ENCODE assay signal across 9 mouse cellular contexts in the genomic region with DNA sequence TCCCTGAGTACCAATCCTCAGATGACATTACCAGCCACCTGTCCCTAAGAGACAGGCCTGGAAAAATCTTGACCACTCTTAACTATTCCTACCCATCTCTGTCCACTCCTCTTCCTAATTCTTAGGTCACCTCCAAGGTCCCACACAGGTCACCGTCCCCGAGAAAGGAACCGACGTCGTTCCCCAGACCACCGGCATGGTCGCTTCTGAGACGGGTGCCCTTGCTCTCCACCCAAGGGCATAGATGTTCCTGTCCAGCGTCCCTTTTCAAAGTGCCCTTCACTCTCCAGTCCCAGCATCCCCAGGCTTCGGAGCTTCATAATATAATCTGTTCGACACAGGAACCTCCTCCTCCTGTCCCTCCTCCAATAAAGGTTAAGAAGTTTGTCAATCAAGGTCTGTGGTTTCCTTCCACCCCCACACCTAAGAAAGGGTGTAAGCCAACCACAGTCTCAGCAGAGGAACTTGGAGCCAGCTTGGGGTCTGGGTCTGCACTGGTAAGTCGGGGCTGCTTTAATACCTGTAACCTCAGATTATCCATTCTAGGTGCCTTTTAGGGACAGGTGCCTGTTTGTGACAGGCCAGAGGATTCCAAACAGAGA. TPM values are rescaled to one million over a fixed set of nuclear protein-coding genes. Genes with fewer than 3 reads are reported as not detected.
DNase-seq lines count a peak whose midpoint lies in the region; ATAC-seq and TF ChIP-seq lines count a peak whose summit lies in the region.
"Had no signal": no experiment of that assay in that cellular context is flagged by ENCODE, and none has a peak within 500 bp of the region (broad histone marks: within the 10 kb centered on the region; RNA-seq: fewer than 3 reads in every experiment).

A gene (plus strand): TSS at position 458 of the 602 bp plus-strand sequence.

- no peaks in the 10 kb centered on the region for H3K27me3 ChIP-seq in intestine, embryonic 15.5 days (replicated peaks)
- H3K27me3 ChIP-seq in intestine, embryonic 16.5 days (replicated peaks; ENCODE audit: control insufficient read depth, insufficient read depth, low read length), result no peaks in the 10 kb centered on the region
- H3K27me3 ChIP-seq in embryonic facial prominence, embryonic 14.5 days (replicated peaks; ENCODE audit: control insufficient read depth, insufficient read depth, low read length), result no peaks in the 10 kb centered on the region
- H3K27me3 ChIP-seq in liver, embryonic 15.5 days, result no peaks in the 10 kb centered on the region
- H3K27me3 ChIP-seq in kidney, adult 2 months (replicated peaks; ENCODE audit: control insufficient read depth, insufficient read depth, low read length), result no peaks in the 10 kb centered on the region

- peaks cover 36% of the 10 kb centered on the region for H3K36me3 ChIP-seq in intestine, embryonic 15.5 days
- peaks cover 21% of the 10 kb centered on the region for H3K36me3 ChIP-seq in intestine, embryonic 16.5 days (ENCODE audit: control insufficient read depth, insufficient read depth, low read length)
- peaks cover 22% of the 10 kb centered on the region for H3K36me3 ChIP-seq in ES-E14 (ENCODE audit: control insufficient read depth, insufficient read depth, low read length, poor library complexity, severe bottlenecking)
- H3K36me3 ChIP-seq in embryonic facial prominence, embryonic 14.5 days (ENCODE audit: control insufficient read depth, insufficient read depth, low read length), result peaks cover 49% of the 10 kb centered on the region
- peaks cover 50% of the 10 kb centered on the region for H3K36me3 ChIP-seq in liver, embryonic 15.5 days (replicated peaks)
- no peaks in the 10 kb centered on the region for H3K36me3 ChIP-seq in kidney, adult 2 months (ENCODE audit: control insufficient read depth, insufficient read depth, low read length)

- H3K27ac ChIP-seq in intestine, embryonic 15.5 days, result no peak within 1 kb of the TSS
- H3K27ac ChIP-seq in intestine, embryonic 16.5 days (ENCODE audit: low read length), result no peak within 1 kb of the TSS
- H3K27ac ChIP-seq in ES-E14 (ENCODE audit: insufficient read depth, low read depth, low read length, poor library complexity, severe bottlenecking), result no peak within 1 kb of the TSS
- no peak within 1 kb of the TSS for H3K27ac ChIP-seq in embryonic facial prominence, embryonic 14.5 days (replicated peaks; ENCODE audit: low read depth, low read length)
- H3K27ac ChIP-seq in liver, embryonic 15.5 days (replicated peaks), result no peak within 1 kb of the TSS
- H3K27ac ChIP-seq in kidney, adult 2 months (ENCODE audit: insufficient read depth, low read depth, low read length), result no peak within 1 kb of the TSS

- H3K9ac ChIP-seq in intestine, embryonic 15.5 days, result no peak within 1 kb of the TSS
- no peak within 1 kb of the TSS for H3K9ac ChIP-seq in intestine, embryonic 16.5 days (ENCODE audit: low read depth, low read length)
- peak within 1 kb of the TSS; percentile 20; the same call in 1 of the 2 replicates for H3K9ac ChIP-seq in ES-E14 (ENCODE audit: insufficient read depth, low read depth, low read length, poor library complexity, severe bottlenecking)
- no peak within 1 kb of the TSS for H3K9ac ChIP-seq in embryonic facial prominence, embryonic 14.5 days (ENCODE audit: low read depth, low read length)
- H3K9ac ChIP-seq in liver, embryonic 15.5 days, result no peak within 1 kb of the TSS

- WGBS in intestine, embryonic 15.5 days, result 96% methylated on average over 12 of the region's 12 CpGs
- 95% methylated on average over 12 of the region's 12 CpGs for WGBS in intestine, embryonic 16.5 days
- WGBS in embryonic facial prominence, embryonic 14.5 days, result 94% methylated on average over 12 of the region's 12 CpGs
- 84% methylated on average over 12 of the region's 12 CpGs for WGBS in liver, embryonic 15.5 days (ENCODE audit: insufficient replicate concordance)
- 92% methylated on average over 12 of the region's 12 CpGs for WGBS in kidney, adult 2 months

- H3K4me3 ChIP-seq in intestine, embryonic 15.5 days (replicated peaks), result 0 out of 2 replicates have a peak within 1 kb of the TSS, but pooled peaks have one; percentile 67
- no peak within 1 kb of the TSS for H3K4me3 ChIP-seq in intestine, embryonic 16.5 days (ENCODE audit: low read length)
- no peak within 1 kb of the TSS for H3K4me3 ChIP-seq in ES-E14 (ENCODE audit: insufficient read depth in 1 of 2, low read depth in 1 of 2, low read length in 2 of 2, poor library complexity in 1 of 2, severe bottlenecking in 1 of 2)
- H3K4me3 ChIP-seq in embryonic facial prominence, embryonic 14.5 days (ENCODE audit: low read depth, low read length), result no peak within 1 kb of the TSS
- peak within 1 kb of the TSS; percentile 71 for H3K4me3 ChIP-seq in liver, embryonic 15.5 days (replicated peaks)
- no peak within 1 kb of the TSS for H3K4me3 ChIP-seq in kidney, adult 2 months (ENCODE audit: insufficient read depth, low read depth, low read length)

- H3K4me2 ChIP-seq in intestine, embryonic 15.5 days (replicated peaks), result peak within 1 kb of the TSS; percentile 59; the same call in 1 of the 2 replicates
- no peak within 1 kb of the TSS for H3K4me2 ChIP-seq in intestine, embryonic 16.5 days (ENCODE audit: low read depth, low read length)
- peak within 1 kb of the TSS; percentile 65; the same call in 1 of the 2 replicates for H3K4me2 ChIP-seq in embryonic facial prominence, embryonic 14.5 days (ENCODE audit: low read depth, low read length)
- peak within 1 kb of the TSS; percentile 86; the same call in 1 of the 2 replicates for H3K4me2 ChIP-seq in liver, embryonic 15.5 days

- no peak for TF ChIP-seq POLR2A in kidney, adult 2 months (IDR thresholded peaks at IDR 0.05; ENCODE audit: low read depth, low read length)

- in situ Hi-C loops in ES-E14 (cut with MboI; ENCODE audit: low sequenced_read_pairs in 2 of 2, unreplicated experiment in 2 of 2), result no loop called here

- no peak for DNase-seq in ES-E14 (ENCODE audit: low read depth, low spot score)
- no peak for DNase-seq in embryonic facial prominence, embryonic 14.5 days (ENCODE audit: low spot score)
- no peak for DNase-seq in frontal cortex, adult 2 months (ENCODE audit: extremely low spot score in 1 of 2, low spot score in 1 of 2)
- no peak for DNase-seq in kidney, adult 2 months
- DNase-seq: kidney, postnatal 10 days had no signal

- no peak for TF ChIP-seq CTCF in kidney, adult 2 months (conservative IDR thresholded peaks at IDR 0.05; ENCODE audit: insufficient read depth, insufficient read length, low read depth, low read length)

- ATAC-seq in intestine, embryonic 15.5 days, result no peak
- no peak for ATAC-seq in intestine, embryonic 16.5 days
- no peak for ATAC-seq in embryonic facial prominence, embryonic 14.5 days (ENCODE audit: low read depth)
- ATAC-seq in liver, embryonic 15.5 days (ENCODE audit: insufficient read depth), result no peak
- ATAC-seq in megakaryocyte progenitor cell, adult 5-6 weeks (replicated peaks; ENCODE audit: poor library complexity), result no peak

- H3K4me1 ChIP-seq in intestine, embryonic 15.5 days (replicated peaks), result peaks cover 11% of the 10 kb centered on the region; the same call in 1 of the 2 replicates
- H3K4me1 ChIP-seq in intestine, embryonic 16.5 days (ENCODE audit: control insufficient read depth, insufficient read depth, low read length), result peaks cover 10% of the 10 kb centered on the region
- H3K4me1 ChIP-seq in ES-E14 (ENCODE audit: control insufficient read depth in 2 of 2, insufficient read depth in 2 of 2, low read length in 2 of 2, poor library complexity in 1 of 2), result peaks cover 1 to 19% of the 10 kb centered on the region in 2 experiments; a peak in 2 of 4 replicates
- peaks cover under 1% of the 10 kb centered on the region; the same call in 1 of the 2 replicates for H3K4me1 ChIP-seq in embryonic facial prominence, embryonic 14.5 days (ENCODE audit: control insufficient read depth, insufficient read depth, low read length)
- peaks cover 24% of the 10 kb centered on the region for H3K4me1 ChIP-seq in liver, embryonic 15.5 days (replicated peaks)
- H3K4me1 ChIP-seq in kidney, adult 2 months (ENCODE audit: control insufficient read depth, insufficient read depth, low read length), result peaks cover 3% of the 10 kb centered on the region; the same call in 1 of the 2 replicates

- no peaks in the 10 kb centered on the region for H3K9me3 ChIP-seq in intestine, embryonic 15.5 days
- no peaks in the 10 kb centered on the region for H3K9me3 ChIP-seq in intestine, embryonic 16.5 days (ENCODE audit: control insufficient read depth, low read length)
- no peaks in the 10 kb centered on the region for H3K9me3 ChIP-seq in ES-E14 (ENCODE audit: control insufficient read depth, insufficient read depth, low read depth, low read length)
- no peaks in the 10 kb centered on the region for H3K9me3 ChIP-seq in embryonic facial prominence, embryonic 14.5 days (ENCODE audit: control insufficient read depth, low read length)
- H3K9me3 ChIP-seq in liver, embryonic 15.5 days (replicated peaks), result no peaks in the 10 kb centered on the region

TF ChIP-seq in ES-E14, 5 proteins besides CTCF, POLR2A, EP300 and RAD21:
- TF ChIP-seq MAFK (IDR thresholded peaks at IDR 0.05; ENCODE audit: insufficient read depth, low read depth, low read length) (no peak), CHD2 (IDR thresholded peaks at IDR 0.05; ENCODE audit: low read depth, low read length) (no peak), ZC3H11A (IDR thresholded peaks at IDR 0.05; ENCODE audit: borderline replicate concordance, low read depth, low read length) (no peak), HCFC1 (IDR thresholded peaks at IDR 0.05; ENCODE audit: borderline replicate concordance, insufficient read depth, low read length) (no peak), ZNF384 (IDR thresholded peaks at IDR 0.05; ENCODE audit: low read depth, low read length) (no peak)

RNA-seq across cellular contexts. Expression of the gene that starts here (rescaled TPM):
- polyA plus RNA-seq in intestine, embryonic 15.5 days (2015; fragmentation: Nextera tagmentation; extraction: Ambion mirVana), result 2.2 and 2.9 TPM in 2 replicates
- polyA plus RNA-seq in intestine, embryonic 16.5 days (2015; fragmentation: Nextera tagmentation; extraction: Ambion mirVana), result 3.7 and 5.4 TPM in 2 replicates
- 1.3 and 3.3 TPM in 2 replicates for total RNA-seq in ES-E14 (2012; rRNA removed)
- 2.1 and 2.9 TPM in 2 replicates for polyA plus RNA-seq in embryonic facial prominence, embryonic 14.5 days (2014; fragmentation: Nextera tagmentation; extraction: Ambion mirVana)
- 2.3 and 2.8 TPM in 2 replicates for polyA plus RNA-seq in liver, embryonic 15.5 days (2015; fragmentation: Nextera tagmentation; extraction: Ambion mirVana)
- 7.2 and 9.2 TPM in 2 replicates for total RNA-seq in megakaryocyte progenitor cell, adult 5-6 weeks (2015)
- not detected in 2 replicates for total RNA-seq in megakaryocyte progenitor cell, adult 5-6 weeks (2017)
- 6.2 and 7.9 TPM in 2 replicates for polyA plus RNA-seq in frontal cortex, adult 2 months (2012; rRNA removed)
- polyA plus RNA-seq in kidney, adult 2 months (2012; rRNA removed), result 5.2 and 5.4 TPM in 2 replicates

Comparison
In these comparisons a context has a peak if more than half of its experiments do, and no peak if none do; other contexts are left out.
1. H3K4me3 ChIP-seq: peak in intestine, embryonic 15.5 days (single experiment) and liver, embryonic 15.5 days (single experiment); none in intestine, embryonic 16.5 days (single experiment), ES-E14 (0 of 2), embryonic facial prominence, embryonic 14.5 days (single experiment) and kidney, adult 2 months (single experiment).